In genomic region chr10:114800331-114801304, GRCm38 (mm10) we compare ENCODE assay signal across 8 mouse cellular contexts. TPM values are rescaled to one million over a fixed set of nuclear protein-coding genes. Genes with fewer than 3 reads are reported as not detected.
DNase-seq lines count a peak whose midpoint lies in the region; ATAC-seq lines count a peak whose summit lies in the region.

No protein-coding gene starts in this region.

- no peak overlapping the region for H3K9ac ChIP-seq in lung, embryonic 16.5 days (ENCODE audit: low read length)
- peak overlapping the region; percentile 76 for H3K9ac ChIP-seq in midbrain, embryonic 13.5 days (replicated peaks)

- H3K4me1 ChIP-seq in lung, embryonic 16.5 days (replicated peaks; ENCODE audit: control insufficient read depth, insufficient read depth, low read length) = peaks cover 10% of the 10 kb centered on the region
- H3K4me1 ChIP-seq in hindbrain, embryonic 10.5 days (replicated peaks) = peaks cover 28% of the 10 kb centered on the region
- peaks cover 18% of the 10 kb centered on the region for H3K4me1 ChIP-seq in midbrain, embryonic 13.5 days (replicated peaks)

- peak overlapping the region; percentile 57 for H3K4me3 ChIP-seq in lung, embryonic 16.5 days (ENCODE audit: low read length)
- peak overlapping the region; percentile 69 for H3K4me3 ChIP-seq in hindbrain, embryonic 10.5 days
- H3K4me3 ChIP-seq in midbrain, embryonic 13.5 days (replicated peaks) = peak overlapping the region; percentile 75

- no peaks in the 10 kb centered on the region for H3K9me3 ChIP-seq in lung, embryonic 16.5 days (ENCODE audit: control insufficient read depth, low read length)
- H3K9me3 ChIP-seq in hindbrain, embryonic 10.5 days = no peaks in the 10 kb centered on the region
- H3K9me3 ChIP-seq in midbrain, embryonic 13.5 days = no peaks in the 10 kb centered on the region

- DNase-seq in adrenal gland, adult 2 months = peak; percentile 4
- no peak for DNase-seq in adrenal gland, postnatal 4 days (ENCODE audit: low spot score in 2 of 2)
- DNase-seq in lung, postnatal 36 days = no peak
- DNase-seq in hindbrain, embryonic 10.5 days (ENCODE audit: low spot score) = peak; percentile 43
- no peak for DNase-seq in urinary bladder, postnatal 10 days (ENCODE audit: low spot score)

- peak; percentile 35; the same call in 1 of the 2 replicates for ATAC-seq in lung, embryonic 16.5 days (ENCODE audit: low read depth)
- ATAC-seq in midbrain, embryonic 13.5 days = peak; percentile 69
- no peak for ATAC-seq in frontal cortex, adult (ENCODE audit: low TSS enrichment)

- peak overlapping the region; percentile 90 for H3K4me2 ChIP-seq in lung, embryonic 16.5 days (ENCODE audit: low read depth, low read length)
- H3K4me2 ChIP-seq in midbrain, embryonic 13.5 days (replicated peaks) = peak overlapping the region; percentile 87

- H3K27ac ChIP-seq in lung, embryonic 16.5 days (ENCODE audit: low read length) = no peak overlapping the region
- peak overlapping the region; percentile 76 for H3K27ac ChIP-seq in hindbrain, embryonic 10.5 days
- H3K27ac ChIP-seq in midbrain, embryonic 13.5 days = no peak overlapping the region

- no peaks in the 10 kb centered on the region for H3K36me3 ChIP-seq in lung, embryonic 16.5 days (ENCODE audit: control insufficient read depth, insufficient read depth, low read length)
- H3K36me3 ChIP-seq in hindbrain, embryonic 10.5 days = no peaks in the 10 kb centered on the region
- H3K36me3 ChIP-seq in midbrain, embryonic 13.5 days = no peaks in the 10 kb centered on the region

- H3K27me3 ChIP-seq in lung, embryonic 16.5 days (ENCODE audit: control insufficient read depth, insufficient read depth, low read depth, low read length) = peaks cover 50% of the 10 kb centered on the region
- H3K27me3 ChIP-seq in hindbrain, embryonic 10.5 days (ENCODE audit: insufficient read depth, poor library complexity, severe bottlenecking) = peaks cover 69% of the 10 kb centered on the region
- peaks cover 43% of the 10 kb centered on the region for H3K27me3 ChIP-seq in midbrain, embryonic 13.5 days

- WGBS in lung, embryonic 16.5 days = 6% methylated on average over 73 of the region's 75 CpGs
- 7% methylated on average over 75 of the region's 75 CpGs for WGBS in hindbrain, embryonic 10.5 days
- 7% methylated on average over 75 of the region's 75 CpGs for WGBS in midbrain, embryonic 13.5 days

RNA-seq across cellular contexts. Expression of gene Trhde, which starts 1.5 kb away (rescaled TPM):
- total RNA-seq in adrenal gland, adult 2 months (2021) = under 1 TPM; 0.35 to 0.66 TPM
- polyA plus RNA-seq in adrenal gland, adult 2 months (2012; rRNA removed) = 0.40 and 0.55 TPM in 2 replicates
- under 1 TPM; 0.22 to 0.28 TPM for total RNA-seq in adrenal gland, postnatal 4 days (2021)
- polyA plus RNA-seq in lung, embryonic 16.5 days (2015; fragmentation: Nextera tagmentation; extraction: Ambion mirVana) = 0.11 and 0.23 TPM in 2 replicates
- 0.90 and 0.98 TPM in 2 replicates for polyA plus RNA-seq in hindbrain, embryonic 10.5 days (2016; fragmentation: Nextera tagmentation; extraction: Ambion mirVana)
- polyA plus RNA-seq in midbrain, embryonic 13.5 days (2015; fragmentation: Nextera tagmentation; extraction: Ambion mirVana) = 3.8 and 4.1 TPM in 2 replicates

Comparison
In these comparisons a context has a peak if more than half of its experiments do, and no peak if none do; other contexts are left out.
1. DNase-seq: peak in adrenal gland, adult 2 months (single experiment) and hindbrain, embryonic 10.5 days (single experiment); none in adrenal gland, postnatal 4 days (0 of 2), lung, postnatal 36 days (single experiment) and urinary bladder, postnatal 10 days (single experiment).
2. Peak in every context shown above with its lines, with median percentiles within 50 percentile points of each other: H3K4me3 ChIP-seq.